Mouse (Mus musculus): Measurements from ENCODE around the gene Thsd4. TPM values are rescaled to one million over a fixed set of nuclear protein-coding genes. Genes with fewer than 3 reads are reported as not detected.

Gene Thsd4
- polyA plus RNA-seq, 1 experiment from 2014 or later: 3.4 TPM

- peaks cover 3% of the 10 kb centered on the region; the same call in 1 of the 2 replicates for H3K4me1 ChIP-seq (ENCODE audit: insufficient read depth, low read depth, low read length)
- no peak overlapping the region for H3K4me2 ChIP-seq (replicated peaks; ENCODE audit: low read depth, low read length)
- TF ChIP-seq EP300 (IDR thresholded peaks at IDR 0.05): no peak
- DNase-seq (ENCODE audit: low spot score) (no peak), ATAC-seq (no peak)
- H3K4me3 ChIP-seq (ENCODE audit: low read depth, low read length): no peak overlapping the region
- WGBS: 66% methylated on average over 12 of the region's 12 CpGs
- no peaks in the 10 kb centered on the region for H3K36me3 ChIP-seq (ENCODE audit: insufficient read depth, low read length)
- no peaks in the 10 kb centered on the region for H3K27me3 ChIP-seq (replicated peaks; ENCODE audit: insufficient read depth, low read length)
- H3K9me3 ChIP-seq (ENCODE audit: low read length): no peaks in the 10 kb centered on the region
- no peak overlapping the region for H3K27ac ChIP-seq (ENCODE audit: low read length)
- H3K9ac ChIP-seq (replicated peaks; ENCODE audit: low read depth): no peak overlapping the region
These were observed 8.5 kb upstream of the Thsd4 start for GRCm38 (mm10) chr9:60530310-60530709.

- Histone ChIP-seq H3K4me3 (ENCODE audit: low read depth, low read length) (no peak overlapping the region), H3K4me1 (ENCODE audit: insufficient read depth, low read depth, low read length) (peaks cover 3% of the 10 kb centered on the region; the same call in 1 of the 2 replicates), H3K36me3 (ENCODE audit: insufficient read depth, low read length) (no peaks in the 10 kb centered on the region), H3K9me3 (ENCODE audit: low read length) (no peaks in the 10 kb centered on the region), H3K27ac (ENCODE audit: low read length) (no peak overlapping the region), H3K27me3 (replicated peaks; ENCODE audit: insufficient read depth, low read length) (no peaks in the 10 kb centered on the region), H3K9ac (replicated peaks; ENCODE audit: low read depth) (no peak overlapping the region), H3K4me2 (replicated peaks; ENCODE audit: low read depth, low read length) (no peak overlapping the region)
- WGBS: 48% methylated on average over 10 of the region's 10 CpGs
- TF ChIP-seq CTCF (IDR thresholded peaks at IDR 0.05) (no peak), EP300 (IDR thresholded peaks at IDR 0.05) (peak; percentile 23)
- ATAC-seq: peak; percentile 80
- DNase-seq (ENCODE audit: low spot score): peak; percentile 68
These were observed 7.8 kb upstream of the Thsd4 start for GRCm38 (mm10) chr9:60529348-60530243.

- Histone ChIP-seq H3K4me2 (replicated peaks; ENCODE audit: low read depth, low read length) (no peak overlapping the region), H3K9me3 (ENCODE audit: low read length) (no peaks in the 10 kb centered on the region), H3K4me3 (ENCODE audit: low read depth, low read length) (no peak overlapping the region), H3K27me3 (replicated peaks; ENCODE audit: insufficient read depth, low read length) (no peaks in the 10 kb centered on the region), H3K36me3 (ENCODE audit: insufficient read depth, low read length) (no peaks in the 10 kb centered on the region), H3K4me1 (ENCODE audit: insufficient read depth, low read depth, low read length) (peaks cover 3% of the 10 kb centered on the region; the same call in 1 of the 2 replicates), H3K9ac (replicated peaks; ENCODE audit: low read depth) (no peak overlapping the region), H3K27ac (ENCODE audit: low read length) (no peak overlapping the region)
- WGBS: 69% methylated on average over 3 of the region's 3 CpGs
- TF ChIP-seq EP300 (IDR thresholded peaks at IDR 0.05) (no peak), CTCF (IDR thresholded peaks at IDR 0.05) (no peak)
- ATAC-seq: no peak
- no peak for DNase-seq (ENCODE audit: low spot score)
These were observed 6.4 kb upstream of the Thsd4 start for GRCm38 (mm10) chr9:60528269-60528668.

DNA sequence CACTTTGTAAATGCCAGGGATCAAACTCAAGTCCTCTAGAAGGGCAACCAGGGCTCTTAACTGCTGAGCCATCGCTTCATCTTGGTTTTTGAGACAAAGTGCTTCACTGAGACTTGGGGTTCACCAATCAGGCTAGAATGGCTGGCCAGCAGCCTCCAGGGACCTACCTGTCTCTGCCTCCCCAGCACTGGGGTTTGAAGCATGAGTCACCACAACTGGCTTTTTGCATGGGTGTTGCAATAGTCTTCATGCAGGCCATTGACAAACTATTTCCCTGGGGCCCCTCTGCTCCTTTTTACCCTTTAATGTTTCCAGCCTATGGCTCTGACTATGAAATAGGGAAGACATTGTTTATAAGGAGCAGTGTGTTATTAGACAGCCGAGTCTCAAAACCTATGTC, 6.0 kb upstream of the Thsd4 start:
- ATAC-seq (no peak), DNase-seq (ENCODE audit: low spot score) (no peak)
- no peak overlapping the region for H3K9ac ChIP-seq (replicated peaks; ENCODE audit: low read depth)
- H3K27me3 ChIP-seq (replicated peaks; ENCODE audit: insufficient read depth, low read length): no peaks in the 10 kb centered on the region
- H3K4me1 ChIP-seq (ENCODE audit: insufficient read depth, low read depth, low read length): peaks cover 3% of the 10 kb centered on the region; the same call in 1 of the 2 replicates
- H3K9me3 ChIP-seq (ENCODE audit: low read length): no peaks in the 10 kb centered on the region
- H3K36me3 ChIP-seq (ENCODE audit: insufficient read depth, low read length): no peaks in the 10 kb centered on the region
- TF ChIP-seq CTCF (IDR thresholded peaks at IDR 0.05) (no peak), EP300 (IDR thresholded peaks at IDR 0.05) (no peak)
- 79% methylated on average over 2 of the region's 2 CpGs for WGBS
- no peak overlapping the region for H3K4me2 ChIP-seq (replicated peaks; ENCODE audit: low read depth, low read length)
- H3K4me3 ChIP-seq (ENCODE audit: low read depth, low read length): no peak overlapping the region
- no peak overlapping the region for H3K27ac ChIP-seq (ENCODE audit: low read length)

- Histone ChIP-seq H3K9me3 (ENCODE audit: low read length) (no peaks in the 10 kb centered on the region), H3K4me2 (replicated peaks; ENCODE audit: low read depth, low read length) (no peak overlapping the region), H3K4me3 (ENCODE audit: low read depth, low read length) (no peak overlapping the region), H3K27ac (ENCODE audit: low read length) (no peak overlapping the region), H3K27me3 (replicated peaks; ENCODE audit: insufficient read depth, low read length) (no peaks in the 10 kb centered on the region), H3K36me3 (ENCODE audit: insufficient read depth, low read length) (no peaks in the 10 kb centered on the region), H3K9ac (replicated peaks; ENCODE audit: low read depth) (no peak overlapping the region), H3K4me1 (ENCODE audit: insufficient read depth, low read depth, low read length) (peaks cover 3% of the 10 kb centered on the region; the same call in 1 of the 2 replicates)
- DNase-seq (ENCODE audit: low spot score) (peak; percentile 62), ATAC-seq (peak; percentile 48)
- 35% methylated on average over 5 of the region's 5 CpGs for WGBS
- no peak for TF ChIP-seq CTCF (IDR thresholded peaks at IDR 0.05)
These were observed 5.2 kb upstream of the Thsd4 start for GRCm38 (mm10) chr9:60527051-60527450.

DNA sequence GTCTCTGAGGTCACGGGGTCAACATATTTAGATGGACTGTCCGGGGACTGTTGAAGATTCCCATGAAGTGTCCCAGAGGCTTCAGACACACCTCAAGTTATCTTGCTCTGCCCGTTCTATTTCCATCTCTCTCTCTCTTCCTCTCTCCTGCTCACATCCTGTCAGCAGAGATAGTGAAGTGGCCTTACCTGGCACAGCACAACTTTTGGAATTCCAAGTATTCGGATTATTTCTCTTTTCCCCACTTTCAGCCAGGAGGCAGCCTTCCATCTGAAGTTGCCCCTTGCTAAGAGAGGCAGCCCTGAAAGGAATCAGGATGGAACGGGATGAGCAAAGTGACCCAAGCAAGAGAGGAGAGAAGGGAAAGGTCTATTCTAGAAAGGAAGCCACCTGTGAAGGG, 4.3 kb upstream of the Thsd4 start:
- 0 out of 2 replicates have a peak, but pooled peaks have one; percentile 9 for TF ChIP-seq EP300 (IDR thresholded peaks at IDR 0.05)
- TF ChIP-seq CTCF (IDR thresholded peaks at IDR 0.05): no peak; the same call in 1 of the 2 replicates
- 32% methylated on average over 5 of the region's 5 CpGs for WGBS
- no peaks in the 10 kb centered on the region for H3K9me3 ChIP-seq (ENCODE audit: low read length)

More for the DNA sequence above, 4.3 kb upstream of the Thsd4 start:
- Histone ChIP-seq H3K36me3 (ENCODE audit: insufficient read depth, low read length) (no peaks in the 10 kb centered on the region), H3K4me1 (ENCODE audit: insufficient read depth, low read depth, low read length) (peaks cover 3% of the 10 kb centered on the region; the same call in 1 of the 2 replicates), H3K27ac (ENCODE audit: low read length) (no peak overlapping the region), H3K27me3 (replicated peaks; ENCODE audit: insufficient read depth, low read length) (peaks cover 2% of the 10 kb centered on the region), H3K9ac (replicated peaks; ENCODE audit: low read depth) (no peak overlapping the region), H3K4me2 (replicated peaks; ENCODE audit: low read depth, low read length) (no peak overlapping the region), H3K4me3 (ENCODE audit: low read depth, low read length) (no peak overlapping the region)
- DNase-seq (ENCODE audit: low spot score): no peak
- ATAC-seq: no peak
